Comparison of ENCODE assay signal across 18 mouse cellular contexts in genomic region chr9:52246712-52247111, GRCm38 (mm10).
"Had no signal": no experiment of that assay in that cellular context is flagged by ENCODE, and none has a peak within 500 bp of the region (broad histone marks: within the 10 kb centered on the region; RNA-seq: fewer than 3 reads in every experiment).

No protein-coding gene starts in this region.

- H3K4me1 ChIP-seq: lung, embryonic 15.5 days; neural tube, embryonic 13.5 days; neural tube, embryonic 15.5 days had no signal

- H3K27ac ChIP-seq: lung, embryonic 15.5 days; macrophage; midbrain, embryonic 13.5 days; midbrain, embryonic 15.5 days; neural tube, embryonic 13.5 days; neural tube, embryonic 15.5 days had no signal

- ATAC-seq: liver, postnatal 0 days; midbrain, embryonic 13.5 days; midbrain, embryonic 15.5 days had no signal

- H3K4me3 ChIP-seq: lung, embryonic 15.5 days; megakaryocyte, embryonic 14.5 days; midbrain, embryonic 13.5 days; midbrain, embryonic 15.5 days; neural tube, embryonic 13.5 days; neural tube, embryonic 15.5 days had no signal

- DNase-seq: liver, postnatal 0 days; lung, adult 2 months; lung, postnatal 10 days; retina, postnatal 1 day; right cerebral cortex, adult 18-20 months; right cerebral cortex, postnatal 25 days; right cerebral cortex, postnatal 4 days; spleen, adult 18-20 months; thymus, adult 18-20 months; thymus, postnatal 25 days; thymus, postnatal 4 days had no signal
